Mouse (Mus musculus): ENCODE results near the gene Rem1. TPM values are rescaled to one million over a fixed set of nuclear protein-coding genes. Genes with fewer than 3 reads are reported as not detected.

The Rem1 gene
- total RNA-seq (2021): 1 to 10 TPM; 6.5 to 7.8 TPM

DNA sequence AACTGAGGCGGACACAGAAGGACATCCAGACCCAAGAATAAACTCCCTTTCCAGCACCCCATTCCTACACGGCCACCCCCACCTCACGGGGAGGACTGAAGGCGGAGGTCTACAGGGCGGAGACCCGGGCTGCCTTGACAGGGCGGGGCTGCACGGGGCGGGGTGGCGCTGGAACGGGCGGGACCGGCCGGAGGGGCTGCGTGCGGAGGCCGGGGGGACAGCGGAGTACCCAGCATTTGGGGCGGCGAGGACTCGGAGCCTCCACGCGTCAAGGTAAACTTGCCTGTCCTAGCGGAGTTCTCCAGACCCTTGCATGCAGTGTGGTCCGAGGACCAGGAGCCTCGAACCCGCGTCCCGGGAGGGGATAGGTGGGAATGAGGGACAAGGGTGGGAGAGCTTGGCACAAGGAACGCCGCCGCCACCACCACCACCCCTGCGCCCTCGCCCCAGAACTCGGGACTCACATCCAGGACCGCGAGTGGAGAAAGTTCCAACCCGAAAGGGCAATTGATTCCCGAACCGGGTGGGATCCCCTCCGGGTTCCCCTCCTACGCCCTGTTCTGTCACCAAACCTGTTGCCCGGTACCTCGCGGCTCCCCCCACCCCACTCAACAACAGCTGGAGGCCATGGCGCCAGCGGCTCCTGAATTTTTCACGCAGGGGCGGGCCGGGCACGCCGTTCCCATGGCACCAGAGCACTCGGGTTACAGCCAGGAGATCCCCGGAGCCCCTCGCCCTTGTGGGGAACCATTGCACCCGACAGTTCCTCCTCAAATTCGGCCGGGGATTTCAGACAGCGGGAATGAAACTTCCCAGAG lies at the start of gene Rem1:
TSS of gene Rem1 (plus strand) at position 178 of the 818 bp plus-strand sequence.
- DNase-seq: peak; percentile 48 to 58
- intact Hi-C loops (cut with DNase I): no loop called here

- intact Hi-C loops (cut with DNase I): loop anchor here (10.0 kb wide), 1 partner anchor 185 kb away; the partner anchor contains the start of gene Sox12
These were observed 46.6 kb upstream of the Rem1 start, which contains the start of gene Defb19 for GRCm38 (mm10) chr2:152580107-152580506. Gene Defb19, minus strand, starts transcription at chr2:152580312.

DNA sequence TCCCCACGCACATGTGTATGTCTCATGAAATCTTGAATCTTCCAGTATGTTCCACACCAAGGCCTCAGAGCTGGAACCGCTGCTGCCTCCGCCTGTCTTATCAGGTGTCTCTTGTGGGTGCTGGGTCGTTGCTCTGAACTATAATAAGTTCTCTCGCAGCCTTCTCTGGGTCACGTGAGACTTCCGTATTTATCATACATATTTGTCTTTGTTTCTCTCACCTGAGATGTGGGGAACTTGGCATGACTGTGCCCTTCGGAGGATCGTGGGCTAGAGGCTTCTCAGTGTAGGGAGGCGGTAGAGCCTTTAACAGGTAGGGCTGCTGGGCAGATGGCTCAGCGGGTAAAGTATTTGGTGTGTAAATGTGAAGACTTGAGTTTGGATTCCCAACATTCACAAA lies 46.1 kb upstream of the Rem1 start:
- intact Hi-C loops (cut with DNase I): loop anchor here (10.0 kb wide), 1 partner anchor 186 kb away; the partner anchor contains the start of gene Sox12
- no peak for DNase-seq

More at GRCm38 (mm10) chr2:152580107-152580506, 46.6 kb upstream of the Rem1 start, which contains the start of gene Defb19:
- DNase-seq: no peak

GRCm38 (mm10) chr2:152586926-152587560 lies 39.7 kb upstream of the Rem1 start:
- intact Hi-C loops (cut with DNase I): loop anchor here (5.0 to 10.0 kb wide), 2 partner anchors 135 to 192 kb away; partner anchors contain the start of gene Sox12
- no peak for DNase-seq

GRCm38 (mm10) chr2:152588450-152588849 lies 38.3 kb upstream of the Rem1 start:
- no peak for DNase-seq
- intact Hi-C loops (cut with DNase I): loop anchor here (5.0 to 10.0 kb wide), 2 partner anchors 136 to 194 kb away; partner anchors contain the start of gene Sox12

DNA sequence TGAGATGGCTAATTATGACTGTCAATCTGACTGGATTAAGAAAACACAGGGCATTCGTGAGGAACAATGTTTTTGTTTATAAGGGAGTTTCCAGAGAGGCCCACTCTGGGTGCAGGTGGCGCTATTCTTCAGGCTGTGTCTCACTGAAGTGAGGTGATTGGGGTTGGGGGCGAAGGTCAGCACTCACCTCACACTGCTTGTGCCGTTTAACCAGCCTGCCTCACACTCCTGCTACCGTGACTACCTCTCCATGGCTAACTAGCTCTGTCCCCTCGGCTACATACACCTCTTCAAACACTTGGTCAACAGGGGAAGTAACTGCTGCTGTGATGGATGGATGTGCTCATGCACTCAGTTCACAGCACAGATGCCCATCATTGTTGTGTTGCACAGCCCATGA lies 37.7 kb upstream of the Rem1 start:
- DNase-seq: no peak
- intact Hi-C loops (cut with DNase I): loop anchor here (5.0 to 10.0 kb wide), 2 partner anchors 137 to 194 kb away; partner anchors contain the start of gene Sox12

DNA sequence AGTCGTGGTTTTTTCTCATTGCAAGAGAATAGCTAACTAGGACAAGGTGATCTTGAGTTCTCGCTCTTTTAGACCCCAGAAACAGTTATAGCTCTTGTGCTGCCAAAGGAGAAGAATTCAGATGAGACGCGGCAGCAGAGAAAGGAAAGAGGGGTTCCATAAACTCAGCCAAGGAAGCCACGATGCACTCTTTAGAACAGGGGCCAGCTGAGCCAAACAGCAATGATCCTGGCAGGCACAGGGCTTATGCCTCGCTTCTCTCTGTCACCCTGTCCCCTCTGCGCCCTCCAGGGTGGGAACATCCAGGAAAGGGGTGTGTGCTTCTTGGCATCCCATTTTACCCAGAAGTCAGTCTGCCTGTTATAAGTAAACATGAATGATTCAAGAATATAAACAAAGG lies 27.5 kb upstream of the Rem1 start, which contains the start of gene Defb45:
TSS of gene Defb45 (minus strand) at position 101 of the 400 bp plus-strand sequence.
- no peak for DNase-seq
- intact Hi-C loops (cut with DNase I): no loop called here

DNA sequence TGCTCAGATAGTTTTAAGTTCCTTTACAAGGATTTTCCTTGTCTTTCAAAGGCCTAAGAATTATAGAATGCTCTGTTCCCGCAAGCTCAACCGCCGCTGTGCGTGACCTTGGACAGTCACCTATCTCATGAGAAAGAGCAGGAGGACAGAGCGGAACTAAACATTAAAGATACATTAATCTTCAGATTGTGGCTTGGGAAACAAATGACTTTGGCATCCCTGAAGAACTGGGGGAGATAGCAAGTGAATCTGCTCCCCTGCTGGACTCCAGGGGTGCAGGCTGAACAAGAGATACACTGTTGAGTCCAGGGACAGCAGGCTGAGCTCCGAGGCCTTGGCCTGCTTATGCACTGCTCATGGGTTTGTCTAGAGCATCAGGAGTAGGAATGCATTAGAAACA lies 26.7 kb upstream of the Rem1 start:
- DNase-seq: no peak
- intact Hi-C loops (cut with DNase I): loop anchor here (2.0 kb wide), 1 partner anchor 45 kb away; no protein-coding TSS in a partner anchor

DNA sequence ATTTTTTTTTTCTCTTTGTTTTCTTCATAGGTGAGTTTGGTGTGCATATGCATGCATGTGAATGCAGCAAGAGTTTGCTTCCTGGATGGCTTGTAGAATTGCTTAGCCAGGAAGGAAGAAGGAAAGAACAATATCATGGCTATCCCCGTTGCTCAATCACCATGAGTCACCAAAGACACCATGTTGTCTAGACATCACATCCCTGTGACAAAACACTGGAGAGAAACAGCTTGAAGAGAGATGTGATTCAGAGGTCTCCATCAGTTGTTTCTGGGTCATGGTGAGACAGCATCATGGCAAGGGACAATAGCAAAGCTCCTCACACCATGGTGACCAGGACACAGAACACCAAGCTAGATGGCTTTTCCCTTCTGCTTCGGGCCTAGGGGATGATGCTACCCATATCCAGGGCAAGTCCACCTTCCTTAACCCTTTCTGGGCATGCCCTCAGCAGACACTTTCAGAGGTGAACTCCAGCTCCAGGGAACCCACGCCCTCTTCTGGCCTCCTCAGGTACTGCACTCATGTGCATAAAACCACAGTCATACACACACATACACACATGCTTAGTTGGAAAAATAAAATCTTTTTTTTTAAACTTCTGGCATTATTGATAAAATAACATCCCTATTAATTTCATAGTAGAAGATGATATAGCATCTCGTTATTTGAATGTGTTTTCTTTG lies 25.3 kb upstream of the Rem1 start:
- intact Hi-C loops (cut with DNase I): loop anchor here (2.0 kb wide), 1 partner anchor 47 kb away; no protein-coding TSS in a partner anchor

DNA sequence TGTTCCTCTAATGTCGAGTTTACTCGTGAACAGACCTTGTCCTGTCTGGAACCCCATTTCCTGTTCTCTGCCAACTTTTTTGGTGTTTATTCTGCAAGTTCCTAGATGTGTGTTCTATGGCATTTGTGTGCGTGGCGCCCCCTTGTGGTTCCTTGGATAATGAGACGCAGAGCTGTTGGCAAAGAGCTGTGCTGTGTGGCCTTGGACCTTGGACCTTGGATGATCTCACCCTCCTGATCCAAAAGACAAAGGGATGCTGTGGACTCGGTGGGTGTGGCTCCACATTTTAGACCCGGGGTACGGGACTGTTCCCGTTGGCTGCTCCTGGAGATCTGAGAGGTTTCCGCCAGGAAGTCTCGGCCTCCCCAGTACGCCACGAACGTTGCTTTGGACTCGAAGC lies 22.7 kb upstream of the Rem1 start, which contains the start of gene Defb36:
TSS of gene Defb36 (plus strand) at position 271 of the 400 bp plus-strand sequence.
- intact Hi-C loops (cut with DNase I): no loop called here
- DNase-seq: peak; percentile 23 to 53

More for the DNA sequence above, 25.3 kb upstream of the Rem1 start:
- no peak for DNase-seq

DNA sequence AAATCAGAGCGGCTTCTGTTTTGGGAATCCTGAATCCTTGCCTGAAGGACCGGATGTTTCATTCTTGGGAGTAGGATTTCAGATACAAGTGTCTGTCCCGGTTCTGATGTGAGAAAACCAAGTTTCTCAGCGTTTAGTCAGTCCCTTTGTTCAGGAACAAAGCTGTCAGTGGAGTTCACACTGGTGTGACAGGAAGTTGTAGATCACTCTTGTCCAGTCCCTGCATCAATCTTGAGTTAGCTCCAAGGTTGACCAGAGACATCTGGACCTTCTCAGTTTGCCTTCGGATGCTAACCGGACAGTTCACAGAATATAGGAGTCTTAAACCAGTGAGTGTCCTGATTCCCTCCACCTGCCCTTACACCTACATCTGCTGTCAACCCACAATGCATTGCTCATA lies 19.0 kb upstream of the Rem1 start:
- intact Hi-C loops (cut with DNase I): no loop called here
- no peak for DNase-seq

- intact Hi-C loops (cut with DNase I): no loop called here
- DNase-seq: no peak
These were observed 18.0 kb upstream of the Rem1 start for GRCm38 (mm10) chr2:152608719-152609118.

DNA sequence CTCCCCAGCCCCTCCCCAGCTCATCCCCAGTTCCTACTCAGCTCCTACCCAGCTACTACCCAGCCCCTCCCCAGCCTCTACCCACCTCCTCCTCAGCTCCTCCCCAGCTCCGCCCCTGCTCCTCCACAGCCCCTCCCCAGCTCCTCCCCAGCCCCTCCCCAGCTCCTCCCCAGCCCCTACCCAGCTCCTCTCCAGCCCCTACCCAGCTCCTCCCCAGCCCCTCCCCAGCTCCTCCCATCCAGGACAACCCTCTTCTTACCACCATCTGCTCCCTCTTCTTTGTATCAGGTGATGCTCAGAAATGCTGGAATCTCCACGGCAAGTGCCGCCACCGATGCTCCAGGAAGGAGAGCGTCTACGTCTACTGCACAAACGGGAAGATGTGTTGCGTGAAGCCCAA lies 14.6 kb upstream of the Rem1 start:
- intact Hi-C loops (cut with DNase I): loop anchor here (10.0 kb wide), 1 partner anchor 133 kb away; no protein-coding TSS in a partner anchor
- no peak for DNase-seq

- intact Hi-C loops (cut with DNase I): loop anchor here (1.0 to 10.0 kb wide), 3 partner anchors 42 to 217 kb away; partner anchors contain the start of gene Bcl2l1
- peak; percentile 50 to 51 for DNase-seq
These were observed 11.2 kb upstream of the Rem1 start for GRCm38 (mm10) chr2:152615563-152615962.

GRCm38 (mm10) chr2:152616470-152616869 lies 10.3 kb upstream of the Rem1 start:
- DNase-seq: no peak
- intact Hi-C loops (cut with DNase I): loop anchor here (5.0 to 10.0 kb wide), 2 partner anchors 128 to 216 kb away; partner anchors contain the start of gene Bcl2l1

DNA sequence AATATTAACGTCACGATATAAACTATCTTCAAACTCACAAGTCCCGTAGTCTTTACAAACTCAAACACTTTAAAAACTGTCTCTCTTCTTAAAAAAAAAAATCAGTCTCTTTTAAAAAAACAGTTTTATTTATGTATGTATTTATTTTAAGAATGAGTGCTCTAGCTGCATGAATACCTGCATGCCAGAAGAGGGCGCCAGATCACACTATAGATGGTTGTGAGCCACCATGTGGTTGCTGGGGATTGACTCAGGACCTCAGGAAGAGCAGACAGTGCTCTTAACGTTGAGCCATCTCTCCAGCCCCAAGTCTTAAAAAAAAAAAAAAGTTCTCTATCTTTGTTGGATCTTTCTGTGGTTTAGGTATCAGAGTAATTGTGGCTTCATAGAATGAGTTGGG lies 9.4 kb upstream of the Rem1 start:
- intact Hi-C loops (cut with DNase I): loop anchor here (5.0 to 10.0 kb wide), 2 partner anchors 127 to 215 kb away; partner anchors contain the start of gene Bcl2l1
- DNase-seq: no peak

DNA sequence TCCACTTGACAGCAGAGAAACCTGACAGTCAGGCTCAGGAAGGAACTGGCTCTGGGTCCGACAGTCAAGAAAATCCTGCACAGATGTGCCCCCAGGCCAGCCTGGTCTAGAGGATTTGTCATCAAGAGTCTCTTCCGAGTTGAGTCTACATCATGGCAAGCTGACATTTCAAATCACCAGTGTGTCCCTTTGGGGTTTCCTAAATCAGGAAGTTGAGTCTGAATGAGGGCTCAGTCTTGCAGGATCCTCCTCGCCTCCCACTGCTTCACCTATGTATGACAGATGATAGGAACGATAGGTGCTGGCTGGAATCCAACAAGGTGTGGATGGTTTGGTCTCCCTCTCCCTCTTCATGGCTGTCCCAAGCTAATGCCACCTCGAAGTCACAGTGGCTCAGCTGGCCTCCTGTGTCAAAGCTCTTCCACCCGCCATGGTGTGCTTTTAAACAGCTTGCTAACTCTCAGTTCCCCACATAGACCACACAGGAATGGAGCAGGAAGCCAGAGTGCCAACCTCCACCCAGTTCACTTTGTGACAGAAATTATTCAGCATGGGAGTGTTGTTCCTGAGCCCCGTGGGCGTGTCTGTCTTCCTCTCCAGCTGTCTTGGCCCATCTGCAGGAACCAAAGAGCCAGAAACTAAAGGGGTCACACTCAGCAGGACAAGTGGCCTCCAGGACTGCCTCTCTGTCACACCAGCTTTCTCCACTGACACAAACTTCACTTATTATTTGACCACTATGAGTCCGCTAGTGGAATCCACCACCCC lies 6.2 kb upstream of the Rem1 start:
- no peak for DNase-seq
- intact Hi-C loops (cut with DNase I): no loop called here

- intact Hi-C loops (cut with DNase I): no loop called here
- no peak for DNase-seq
These were observed 4.6 kb upstream of the Rem1 start for GRCm38 (mm10) chr2:152622151-152622550.

- DNase-seq: no peak
- intact Hi-C loops (cut with DNase I): no loop called here
These were observed 3.8 kb upstream of the Rem1 start, which contains the start of gene Defb25 for GRCm38 (mm10) chr2:152622953-152623352. Gene Defb25, minus strand, starts transcription at chr2:152623053.

Data from heart, postnatal 36 days (tissue).